Mouse (Mus musculus) inflammation-experienced regulatory T-cells, adult 6 months (primary cell): ENCODE data around the gene Aoc3. TPM values are rescaled to one million over a fixed set of nuclear protein-coding genes. Genes with fewer than 3 reads are reported as not detected.
"Not testable (repeated sequence)": the region's sequence is repeated elsewhere in the genome, so short reads cannot be mapped to it uniquely, and the experiment has no call there.

Source experiments
- ATAC-seq: one replicate; pipeline ENCODE4 v1.8.0; 2017
- polyA plus RNA-seq, 3 experiments: library from polyadenylated mRNA; unstranded; fragments of 100-300 nt; shearing (Covaris generic); gene quantifications; one replicate each; pipeline ENCODE4 v1.2.1; 2017

Aoc3 gene
- not detected for polyA plus RNA-seq

DNA sequence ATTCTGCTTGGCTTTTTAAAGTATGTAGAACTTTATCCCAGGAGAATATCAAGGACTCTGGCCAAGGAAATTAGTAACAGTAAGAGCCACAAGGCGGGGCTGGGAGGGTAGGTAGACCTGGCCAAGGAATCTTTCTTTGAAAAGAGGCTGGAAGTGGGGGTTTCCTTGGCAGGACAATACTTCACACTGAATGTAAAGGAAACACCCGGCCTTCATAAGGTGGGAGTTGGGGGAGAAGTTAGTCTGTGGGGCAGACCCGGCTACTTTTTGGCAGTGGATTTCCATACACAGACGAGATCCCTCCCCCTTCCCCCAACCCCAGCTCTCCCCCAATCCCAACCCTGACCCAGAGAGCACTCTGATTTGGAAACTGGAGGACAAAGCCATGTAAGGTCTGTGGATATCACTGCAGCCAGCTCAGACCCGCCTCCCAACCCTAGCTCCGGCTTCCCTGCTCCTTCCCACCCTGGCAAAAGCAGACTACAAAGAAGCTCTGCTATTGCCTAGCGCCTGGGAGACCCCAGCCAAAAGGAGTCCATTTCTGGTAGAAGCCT lies at the start of gene Aoc3:
Aoc3 (plus strand) TSS at position 235 of the 554 bp plus-strand sequence.
- no peak for ATAC-seq

DNA sequence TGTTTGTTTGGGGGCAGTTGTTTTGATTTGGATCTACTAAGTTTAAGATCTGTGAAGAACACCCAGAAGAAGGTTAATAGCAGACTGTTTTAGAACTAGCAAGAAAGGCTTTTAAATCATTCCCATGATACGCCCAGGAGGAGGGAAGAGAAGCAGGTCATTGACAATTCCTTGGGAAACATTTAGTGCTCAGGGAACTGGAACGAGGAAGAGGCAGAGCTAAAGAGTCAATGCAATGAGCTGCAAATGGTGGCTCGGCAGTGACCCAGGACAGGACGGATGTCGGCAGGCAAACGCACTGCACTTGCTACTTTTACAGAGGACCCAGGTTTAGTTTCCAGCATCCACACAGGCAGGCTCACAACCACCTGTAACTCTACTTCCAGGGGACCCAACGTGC lies 49.6 kb upstream of the Aoc3 start:
- ATAC-seq = no peak

DNA sequence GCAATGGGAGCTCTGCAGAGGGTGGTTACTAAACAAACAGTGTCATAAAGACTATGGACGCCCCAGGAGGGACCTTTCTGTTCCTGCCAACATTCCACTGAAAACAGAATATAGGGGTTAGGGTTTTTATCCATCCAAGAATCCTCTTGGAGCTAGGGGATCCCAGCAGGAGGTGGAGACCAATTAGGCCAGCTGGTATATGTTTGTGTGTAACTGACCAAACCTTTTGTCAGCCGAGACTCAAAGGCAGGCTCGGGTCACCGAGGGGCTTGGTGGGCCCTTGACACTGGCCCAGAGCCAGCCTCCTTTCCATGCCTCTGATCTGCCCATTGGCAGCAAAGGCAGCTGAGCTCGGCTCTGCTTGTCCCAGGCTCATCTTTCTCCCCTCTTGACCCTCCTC lies 47.5 kb upstream of the Aoc3 start:
- no peak for ATAC-seq

DNA sequence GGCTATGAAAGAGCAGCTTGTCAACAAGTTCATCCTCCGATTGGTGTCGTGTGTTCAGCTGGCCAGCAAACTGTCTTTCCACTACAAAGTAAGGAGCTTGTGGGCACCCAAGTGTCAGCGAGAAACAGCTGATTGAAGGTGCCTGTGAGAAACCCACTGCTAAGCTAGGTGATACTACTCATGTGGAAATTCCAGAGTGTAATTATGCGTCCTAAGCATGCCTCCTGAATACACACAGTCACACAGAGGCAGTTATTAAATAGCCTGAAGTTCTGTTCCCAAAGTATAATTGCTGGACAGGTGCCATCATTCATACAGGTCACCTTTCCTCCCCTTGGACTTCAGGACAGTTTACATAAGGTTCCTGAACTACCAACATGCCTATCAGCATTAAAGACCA lies 46.6 kb upstream of the Aoc3 start:
- ATAC-seq = no peak

DNA sequence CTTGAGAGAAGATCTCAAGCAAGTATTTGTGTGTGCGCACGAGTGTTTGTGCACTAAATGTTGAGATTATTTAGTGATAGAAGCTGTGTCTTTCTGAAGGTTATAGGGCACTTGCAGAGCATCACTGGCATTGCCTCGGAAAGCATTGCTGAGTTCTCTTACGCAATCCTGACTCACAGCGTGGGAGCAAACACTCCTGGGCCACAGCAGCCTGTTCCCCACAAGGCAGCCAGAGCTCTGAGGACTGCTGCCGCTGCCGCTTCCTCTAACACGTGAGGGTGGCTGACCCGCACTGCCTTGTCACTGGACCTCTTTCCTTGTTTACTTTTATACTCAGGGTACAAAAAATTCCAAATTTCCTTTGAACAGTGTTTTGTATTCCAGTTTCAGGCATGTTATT lies 43.1 kb upstream of the Aoc3 start:
- no peak for ATAC-seq

DNA sequence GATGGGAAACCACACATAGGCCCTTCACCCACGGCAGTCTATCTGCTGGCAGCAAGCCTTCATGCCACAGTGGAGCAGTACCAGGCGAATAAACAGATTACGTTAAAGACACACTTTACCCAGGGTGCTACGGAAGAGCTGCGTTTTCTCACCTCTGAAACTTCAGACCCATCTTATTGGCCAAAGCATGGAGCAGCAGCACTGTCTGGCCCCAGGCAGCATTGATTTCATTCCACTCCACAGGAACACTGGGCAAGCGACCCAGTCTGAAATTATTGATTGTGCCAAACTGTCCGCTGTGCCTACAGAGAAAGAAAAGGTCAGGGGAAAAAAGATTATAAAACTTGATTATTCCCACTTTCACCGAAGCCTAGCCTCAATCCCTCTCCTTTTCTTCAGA lies 39.2 kb upstream of the Aoc3 start:
- no peak for ATAC-seq

DNA sequence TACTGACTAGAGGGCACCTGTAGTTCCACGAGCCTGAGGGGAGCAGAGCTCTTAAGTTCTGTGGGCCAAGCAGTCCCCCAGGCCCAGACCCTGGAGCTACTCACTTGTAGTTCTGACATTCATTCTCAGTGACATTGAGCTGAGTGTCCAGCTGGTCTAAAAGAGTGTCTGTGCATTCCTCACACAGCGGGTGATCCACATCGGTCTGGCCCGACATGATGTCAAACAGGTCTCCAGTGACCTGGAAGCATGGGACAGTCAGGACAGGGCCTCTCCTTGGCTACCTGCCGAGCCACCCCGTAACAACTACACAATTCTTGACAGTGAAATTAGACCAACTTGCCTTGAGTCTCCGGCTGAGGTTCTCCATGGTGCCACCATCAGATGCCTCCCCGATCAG lies 35.2 kb upstream of the Aoc3 start:
- ATAC-seq = no peak

DNA sequence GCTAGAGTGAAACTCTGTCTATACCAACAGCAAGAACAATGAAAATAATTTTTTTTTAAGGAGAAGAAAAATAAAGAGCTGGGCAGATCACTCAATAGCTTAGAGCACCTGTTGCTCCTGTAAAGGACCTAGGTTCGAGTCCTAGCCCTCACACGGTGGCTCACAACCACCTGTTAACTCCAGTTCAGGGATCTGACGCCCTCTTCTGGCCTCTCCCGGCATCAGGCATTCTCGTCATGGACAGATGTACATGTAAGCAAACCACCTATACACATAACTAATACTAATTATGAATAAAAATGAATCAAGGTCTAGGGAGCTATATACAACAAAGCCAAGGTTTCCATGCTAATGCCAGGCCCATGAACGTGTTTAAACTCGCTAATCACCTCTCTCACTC lies 29.5 kb upstream of the Aoc3 start:
- ATAC-seq = no peak

DNA sequence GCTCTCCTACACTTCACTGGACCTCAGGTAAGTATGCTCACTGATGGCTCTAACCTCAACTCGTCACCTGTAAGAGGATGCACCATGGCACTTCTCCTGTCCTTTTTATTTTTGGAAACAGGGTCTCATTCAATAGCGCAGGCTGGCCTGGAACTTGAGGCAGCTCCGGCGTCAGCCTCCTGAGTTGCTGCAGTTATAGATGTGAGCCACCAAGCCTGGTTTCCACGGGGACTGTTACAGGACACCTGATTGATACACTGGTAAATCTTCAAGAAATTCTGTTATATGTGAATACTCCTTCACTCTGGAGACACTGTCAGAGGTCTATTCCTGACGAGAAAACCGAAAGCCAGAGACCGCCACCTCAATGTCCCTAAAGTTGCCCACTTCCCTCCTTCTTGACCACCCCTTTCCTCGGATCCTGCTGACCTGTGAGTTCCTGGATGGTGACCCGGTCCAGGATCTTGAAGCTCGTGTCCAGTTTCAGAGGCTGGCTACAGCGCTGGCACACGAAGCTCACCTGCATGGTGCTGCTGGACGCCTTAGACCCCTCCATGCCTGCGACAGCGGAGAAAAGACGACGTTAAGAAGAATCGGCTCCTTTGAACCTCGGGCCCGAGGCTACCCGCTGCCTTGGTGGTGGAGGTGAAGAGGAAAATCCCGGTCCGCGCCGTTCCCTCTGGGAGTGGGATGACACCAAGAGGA lies 29.0 kb upstream of the Aoc3 start:
- ATAC-seq = no peak

DNA sequence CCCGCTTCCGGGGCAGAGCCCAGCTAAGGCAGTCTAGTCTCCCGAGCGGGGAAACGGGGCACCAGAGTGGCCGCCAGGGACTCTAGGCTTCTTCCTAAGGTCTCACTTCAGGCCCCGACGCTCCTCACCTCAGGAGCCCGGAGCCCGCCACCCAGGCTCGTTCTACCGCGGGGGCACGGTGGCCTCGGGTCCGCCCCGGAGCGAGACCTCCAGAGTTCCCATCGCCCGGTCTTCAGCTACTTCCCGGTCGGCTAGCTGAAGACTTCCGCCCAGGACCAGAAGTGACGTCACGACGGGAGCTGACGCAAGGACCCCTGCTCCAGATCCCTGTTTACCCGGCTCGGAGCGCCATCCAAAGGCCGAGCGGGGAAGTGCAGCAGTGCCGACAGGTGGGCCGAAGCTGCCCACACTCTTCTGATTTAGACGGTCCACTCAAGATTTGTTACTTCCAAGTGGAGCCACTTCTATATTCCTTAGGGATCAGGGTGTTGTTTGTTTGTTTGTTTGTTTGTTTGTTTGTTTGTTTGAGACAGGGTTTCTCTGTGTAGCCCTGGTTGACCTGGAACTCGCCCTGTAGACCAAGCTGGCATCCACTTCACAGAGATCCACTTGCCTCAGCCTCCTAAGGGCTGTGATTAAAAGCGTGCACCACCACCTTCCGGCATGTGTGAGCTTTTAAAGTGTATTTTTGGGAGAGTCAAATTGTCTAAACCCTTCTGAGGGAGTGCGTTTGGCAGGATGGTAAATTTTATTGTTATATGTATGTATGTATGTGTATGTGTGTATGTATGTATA lies 28.2 kb upstream of the Aoc3 start, which contains the start of gene Becn1:
Becn1 (minus strand) TSS at position 283 of the 795 bp plus-strand sequence.
- ATAC-seq = peak; percentile 96

DNA sequence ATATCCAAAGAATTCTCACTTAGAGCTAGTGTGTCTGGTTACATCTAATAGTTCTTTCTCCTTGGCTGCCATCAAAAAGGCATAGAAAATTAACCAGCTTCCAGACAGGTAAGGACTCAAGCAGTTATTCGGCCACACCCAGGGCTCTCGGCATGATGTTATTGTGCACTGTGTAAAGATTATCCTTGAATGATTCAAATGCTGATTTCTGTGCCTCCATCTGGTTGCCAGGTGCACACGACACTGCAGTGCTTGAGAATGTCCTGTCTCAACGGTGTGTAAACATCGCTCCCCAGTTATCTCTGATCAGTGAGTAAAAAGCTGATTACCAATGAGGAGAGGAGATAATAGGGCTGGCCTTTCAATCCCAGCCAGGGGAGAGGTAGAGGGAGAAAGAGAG lies 22.7 kb upstream of the Aoc3 start:
- no peak for ATAC-seq

DNA sequence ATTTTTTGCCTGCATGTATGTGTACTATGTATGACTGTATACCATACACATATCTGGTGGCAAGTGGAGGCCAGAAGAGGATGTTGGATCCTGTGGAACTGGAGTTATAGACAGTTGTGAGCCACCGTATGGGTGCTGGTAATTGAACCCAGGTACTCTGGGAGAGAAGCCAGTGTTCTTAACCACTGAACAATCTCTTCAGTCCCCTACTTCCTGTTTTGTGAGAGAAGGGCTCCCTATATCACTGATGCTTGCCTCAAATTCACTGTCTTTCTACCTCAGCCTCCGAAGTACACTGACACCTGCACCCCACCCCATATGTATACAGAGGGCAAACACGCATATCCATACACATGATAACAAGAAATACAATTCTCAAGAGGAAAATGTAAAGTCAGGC lies 19.3 kb upstream of the Aoc3 start:
- ATAC-seq = no peak

DNA sequence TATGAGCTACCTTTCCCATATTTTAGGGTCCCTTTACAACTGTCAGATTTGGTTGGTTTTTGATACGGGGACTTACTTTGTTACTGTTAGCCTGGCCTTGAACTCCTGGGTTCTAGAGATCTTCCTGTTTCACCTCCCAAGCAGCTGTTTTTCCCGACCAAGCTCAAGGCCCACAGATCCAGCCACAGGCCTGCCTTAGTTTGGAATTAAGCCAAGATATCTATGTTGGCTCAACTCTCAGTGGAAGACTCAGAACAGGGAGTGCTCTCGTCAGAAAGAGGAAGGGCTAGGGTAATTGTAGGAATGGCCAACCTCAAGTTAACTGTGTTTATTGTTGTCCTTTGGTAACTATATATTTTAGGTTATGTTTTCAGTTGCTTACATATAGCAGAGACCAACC lies 18.3 kb upstream of the Aoc3 start:
- no peak for ATAC-seq

DNA sequence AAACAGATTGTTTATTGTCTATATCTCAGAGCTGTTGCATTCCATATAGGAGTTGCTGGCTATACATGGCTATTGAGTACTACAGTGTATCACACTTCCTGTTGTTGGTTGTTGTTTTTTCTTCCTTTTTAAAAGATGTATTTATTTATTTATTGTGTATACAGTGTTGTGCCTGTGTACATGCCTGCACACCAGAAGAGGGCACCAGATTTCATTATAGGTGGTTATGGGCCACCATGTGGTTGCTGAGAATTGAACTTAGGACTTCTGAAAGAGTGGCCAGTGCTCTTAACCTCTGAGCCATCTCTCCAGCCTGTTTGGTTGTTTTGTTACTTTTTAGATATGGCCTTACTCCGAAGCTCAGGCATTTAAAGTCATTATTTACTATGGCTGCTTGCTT lies 15.8 kb upstream of the Aoc3 start:
- no peak for ATAC-seq

DNA sequence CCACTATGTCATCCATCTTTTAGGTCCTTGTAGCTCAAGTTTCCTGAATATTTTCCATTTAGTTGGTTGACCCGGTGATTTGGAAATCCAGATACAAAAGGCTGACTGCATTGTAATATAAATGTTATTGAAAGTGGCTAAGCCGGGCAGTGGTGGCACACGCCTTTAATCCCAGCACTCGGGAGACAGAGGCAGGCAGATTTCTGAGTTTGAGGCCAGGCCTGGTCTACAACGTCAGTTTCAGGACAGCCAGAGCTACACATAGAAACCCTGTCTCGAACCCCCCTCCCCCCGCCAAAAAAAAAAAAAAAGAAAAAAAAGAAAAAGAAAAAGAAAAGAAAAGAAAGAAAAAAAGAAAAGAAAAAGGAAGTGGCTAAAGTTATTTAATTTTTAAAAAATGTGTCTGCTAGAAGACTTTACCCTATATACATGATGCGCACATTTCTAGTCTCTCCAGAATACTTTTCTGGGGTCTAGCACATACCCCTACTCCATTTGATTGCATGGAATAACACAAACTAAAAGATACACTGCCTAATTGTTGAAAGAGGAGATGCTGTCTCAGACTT lies 15.2 kb upstream of the Aoc3 start:
- no peak for ATAC-seq

DNA sequence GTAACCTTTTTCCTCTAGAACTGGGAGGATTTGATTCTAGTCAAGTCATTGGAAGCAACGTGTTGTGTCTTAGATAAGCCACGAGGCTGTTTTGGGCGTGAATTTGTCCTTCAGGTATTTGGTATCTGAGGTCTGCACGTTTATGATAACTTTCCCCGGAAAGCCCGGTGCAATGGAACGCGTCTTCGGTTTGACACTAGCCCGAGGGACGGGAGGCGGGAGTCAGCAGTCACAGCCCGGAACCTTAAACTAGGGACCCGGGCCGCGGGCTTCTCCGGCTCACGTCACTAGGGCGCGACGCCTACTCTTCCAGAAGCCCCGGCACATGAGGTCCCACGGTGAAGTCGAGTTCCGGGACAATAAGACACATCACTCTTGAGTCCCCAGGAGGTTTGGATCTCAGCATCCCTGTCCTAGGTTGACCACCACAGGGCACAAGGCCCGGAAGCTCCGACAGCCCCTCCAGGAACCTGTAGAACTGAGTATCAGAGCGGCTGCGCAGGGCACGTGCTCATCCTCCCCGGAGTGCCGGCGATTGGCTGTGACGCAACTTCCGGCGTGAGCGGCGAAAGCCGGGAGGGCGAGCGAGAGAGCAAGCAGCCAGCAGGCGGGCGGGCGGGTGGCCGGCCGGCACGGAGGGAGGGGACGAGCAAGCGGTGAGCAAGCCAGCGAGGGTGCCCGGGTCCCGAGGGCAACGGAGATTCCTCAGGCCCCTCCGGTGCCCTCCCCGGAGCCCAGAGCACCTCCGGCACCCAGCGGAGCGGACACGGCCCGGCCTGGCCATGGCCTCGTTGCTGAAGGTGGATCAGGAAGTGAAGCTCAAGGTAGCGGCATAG lies 14.5 kb upstream of the Aoc3 start, which contains the start of gene Psme3:
Psme3 (plus strand) TSS at position 549 of the 836 bp plus-strand sequence.
- peak; percentile 77 for ATAC-seq

DNA sequence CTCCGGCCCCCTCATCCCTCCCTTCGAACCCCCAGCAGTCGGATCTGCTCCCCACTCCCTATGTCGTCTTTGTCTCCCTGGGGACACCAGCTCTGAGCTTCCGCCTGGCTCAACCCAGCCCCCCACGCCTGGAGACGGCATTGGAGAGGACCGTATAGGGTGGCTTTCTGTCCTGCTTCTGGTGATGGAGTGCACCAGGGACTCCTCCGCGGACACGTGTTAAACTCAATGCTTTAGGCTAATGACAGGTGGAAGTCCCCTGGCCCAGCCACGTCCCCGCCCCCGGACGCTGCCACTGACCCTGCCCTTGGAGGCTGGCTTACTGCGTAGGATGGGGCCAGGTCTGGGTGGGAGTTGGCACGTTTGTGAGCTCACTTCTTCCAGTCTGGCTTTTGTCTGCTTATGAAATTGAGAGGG lies 13.9 kb upstream of the Aoc3 start:
- ATAC-seq = peak; percentile 34

DNA sequence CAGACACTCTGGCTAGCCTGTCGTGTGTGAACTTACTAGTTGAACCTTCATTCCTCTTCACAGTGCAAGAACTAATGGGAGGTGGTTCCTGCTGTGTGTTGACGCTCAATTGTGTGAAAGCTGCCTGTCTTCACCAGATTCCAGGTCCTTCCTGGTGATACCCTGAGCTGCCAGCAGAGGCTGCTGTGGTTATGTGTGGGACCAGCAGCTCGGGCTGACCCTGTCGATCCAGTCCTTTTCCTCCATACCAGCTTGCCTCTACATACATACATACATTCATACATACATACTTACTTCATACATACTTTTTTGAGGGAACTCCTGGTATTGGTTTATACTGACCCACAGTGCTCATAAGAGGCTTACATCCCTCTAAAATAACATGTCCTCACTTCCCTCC lies 6.8 kb upstream of the Aoc3 start:
- no peak for ATAC-seq

DNA sequence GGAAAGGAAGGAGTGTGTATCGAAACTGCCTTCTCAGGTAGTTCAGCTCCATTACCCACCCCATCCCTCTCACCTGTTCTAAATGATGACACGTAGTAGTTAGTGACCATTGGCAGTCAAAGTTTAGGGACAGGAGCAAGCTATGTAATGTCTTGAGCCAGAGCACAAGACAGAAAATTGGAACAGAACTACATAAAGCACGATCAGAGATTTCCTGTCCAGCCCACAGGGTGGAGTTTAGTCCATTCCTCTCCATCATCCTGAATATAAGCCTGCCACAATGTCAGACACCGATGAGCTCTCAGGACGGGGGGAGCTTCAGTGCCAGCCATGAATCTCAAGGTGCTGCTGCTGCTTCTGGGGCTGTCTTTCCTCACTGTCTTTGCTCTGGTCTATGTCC lies 5.6 kb upstream of the Aoc3 start, which contains the start of gene Aoc2:
Aoc2 (plus strand) TSS at position 301 of the 400 bp plus-strand sequence.
- no peak for ATAC-seq

DNA sequence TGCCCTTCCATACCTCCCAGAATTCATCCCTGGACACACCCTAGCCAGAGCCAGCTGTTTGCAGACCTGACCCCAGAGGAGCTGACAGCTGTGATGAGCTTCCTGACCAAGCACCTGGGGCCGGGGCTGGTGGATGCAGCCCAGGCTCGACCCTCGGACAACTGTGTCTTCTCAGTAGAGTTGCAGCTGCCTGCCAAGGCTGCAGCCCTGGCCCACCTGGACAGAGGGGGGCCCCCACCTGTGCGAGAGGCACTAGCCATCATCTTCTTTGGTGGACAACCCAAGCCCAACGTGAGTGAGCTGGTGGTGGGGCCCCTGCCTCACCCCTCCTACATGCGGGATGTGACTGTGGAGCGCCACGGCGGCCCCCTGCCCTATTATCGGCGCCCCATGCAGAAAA lies 5.2 kb upstream of the Aoc3 start:
- not testable (repeated sequence) for ATAC-seq

DNA sequence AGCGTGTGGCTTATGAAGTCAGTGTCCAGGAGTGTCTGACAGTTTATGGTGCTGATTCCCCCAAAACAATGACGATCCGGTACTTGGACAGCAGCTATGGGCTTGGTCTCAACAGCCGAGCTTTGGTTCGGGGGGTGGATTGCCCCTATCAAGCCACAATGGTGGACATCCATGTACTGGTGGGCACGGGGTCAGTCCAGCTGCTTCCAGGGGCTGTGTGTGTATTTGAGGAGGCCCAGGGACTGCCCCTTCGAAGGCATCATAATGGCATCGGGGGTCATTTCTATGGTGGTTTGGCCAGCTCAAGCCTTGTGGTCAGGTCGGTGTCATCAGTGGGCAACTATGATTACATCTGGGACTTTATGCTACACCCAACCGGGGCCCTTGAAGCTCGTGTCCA lies 4.3 kb upstream of the Aoc3 start:
- ATAC-seq = no peak

DNA sequence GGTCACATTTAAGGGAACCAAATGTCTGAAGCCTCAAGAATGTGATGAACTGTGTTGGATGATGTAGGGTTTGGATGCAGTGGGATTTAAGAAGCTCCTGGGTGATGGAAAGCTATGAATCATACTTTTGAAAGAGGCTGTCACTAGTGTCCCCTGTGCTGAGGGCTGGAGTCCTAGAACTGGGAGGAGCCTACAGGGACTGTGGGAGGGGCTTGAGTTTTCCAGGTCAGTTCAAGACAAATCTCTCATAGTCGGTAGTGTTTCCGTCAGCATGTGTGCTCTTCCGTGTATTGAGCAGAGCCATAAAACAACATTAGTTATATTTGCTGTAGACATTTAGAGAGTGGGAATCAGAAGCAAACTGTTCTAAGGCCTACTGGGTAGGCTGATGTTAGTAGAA lies 3.1 kb upstream of the Aoc3 start:
- no peak for ATAC-seq
